Mouse (Mus musculus): ENCODE data around the gene Zdhhc4.

DNA sequence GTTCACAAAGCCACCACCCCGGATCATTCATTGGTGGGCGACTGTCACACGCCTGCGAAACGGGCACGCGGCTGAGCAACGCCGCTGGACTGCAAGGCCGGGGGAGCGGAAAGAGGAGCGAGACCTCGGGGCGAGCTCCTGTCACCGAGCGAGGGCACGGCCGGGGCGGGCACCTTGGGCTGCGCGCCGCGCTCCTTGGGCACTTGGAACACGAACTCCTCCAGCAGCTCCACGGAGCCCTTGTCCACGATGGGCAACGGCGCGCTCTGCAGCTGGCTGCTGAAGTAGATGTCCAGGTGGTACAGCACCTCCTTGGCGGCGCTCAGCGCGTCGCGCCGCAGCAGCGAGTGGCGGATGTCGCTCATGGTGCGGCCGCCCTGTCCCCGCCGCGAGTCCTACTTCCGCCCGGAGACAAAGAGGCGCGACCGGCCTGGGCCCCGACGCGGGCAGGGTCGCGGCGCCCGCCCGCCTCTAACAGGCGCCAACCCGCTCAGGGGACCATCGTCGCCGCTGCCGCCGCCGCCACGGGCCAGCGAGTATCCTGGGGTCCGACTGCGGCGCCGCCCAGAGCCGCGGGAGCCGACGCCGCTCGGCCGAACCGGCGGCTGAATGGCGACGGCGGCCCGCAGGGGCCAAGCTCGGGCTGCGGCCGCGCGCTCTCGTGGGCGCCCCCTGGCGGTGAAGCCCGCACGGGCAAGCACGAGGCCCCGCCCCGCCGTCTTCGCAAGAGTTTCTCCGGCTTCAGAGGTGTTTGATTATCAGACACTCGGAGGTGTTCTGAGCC, 14.1 kb downstream of the Zdhhc4 start, which contains the start of gene E130309D02Rik:
- TF ChIP-seq HCFC1 (IDR thresholded peaks at IDR 0.05; ENCODE audit: borderline replicate concordance, insufficient read depth, low read length): peak; percentile 66; the same call in 1 of the 2 replicates
- TF ChIP-seq MAFK (IDR thresholded peaks at IDR 0.05; ENCODE audit: insufficient read depth, low read depth, low read length): no peak
- TF ChIP-seq ZC3H11A (IDR thresholded peaks at IDR 0.05; ENCODE audit: borderline replicate concordance, low read depth, low read length): no peak
